Mouse (Mus musculus): ENCODE results near the gene Ifitm5.

The Ifitm5 gene

DNA sequence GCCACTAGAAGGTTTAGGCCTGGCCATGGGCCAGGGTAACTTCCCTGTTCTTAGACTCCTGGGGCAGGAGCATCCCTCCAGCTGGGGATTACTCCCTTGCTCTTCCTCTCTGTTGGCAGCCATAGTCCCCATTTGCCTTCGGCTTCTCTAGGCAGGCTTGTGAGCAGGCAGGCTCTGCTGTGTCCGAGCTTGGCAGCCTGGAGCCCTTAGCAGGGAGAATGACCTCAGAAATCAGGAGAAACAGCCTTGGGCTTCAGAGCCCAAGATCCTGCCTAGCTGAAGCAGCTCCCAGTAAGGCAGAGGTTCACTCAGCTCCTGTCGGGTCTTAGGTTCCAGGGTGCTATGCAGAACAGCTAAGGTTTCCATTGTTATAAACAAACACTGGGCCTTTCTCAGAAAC lies 51.0 kb downstream of the Ifitm5 start:
- no peak for DNase-seq (ENCODE audit: low spot score)

Data from ovary, postnatal 10 days (tissue).